Mouse (Mus musculus): ENCODE measurements at regions not wholly inside any gene's neighbourhood (a gene's known extent, or its start where the extent isn't known, plus 50 kb on each side); places are given as distances from the start of the nearest gene placed in this dataset.

DNA sequence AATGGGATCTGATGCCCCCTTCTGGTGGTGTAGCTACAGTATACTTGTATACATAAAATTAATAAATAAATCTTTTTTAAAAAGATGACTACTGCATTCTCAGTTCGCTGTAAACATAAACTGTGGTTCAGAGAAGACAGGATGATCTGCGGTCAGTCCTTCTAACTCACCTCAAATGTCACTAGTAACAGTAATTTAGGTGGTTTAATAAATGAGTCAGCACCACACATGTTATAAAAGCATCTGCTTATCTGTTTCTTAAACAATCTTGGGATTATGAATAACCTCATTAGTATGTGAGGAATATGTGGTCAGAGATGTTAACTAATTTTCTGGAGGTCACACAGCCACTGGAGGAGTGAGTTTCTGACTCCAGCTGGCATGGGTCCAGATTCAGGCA is 385.2 kb upstream of the Nrp1 start:
- WGBS = 93% methylated on average over 2 of the region's 2 CpGs
- no peak overlapping the region for H3K4me2 ChIP-seq
- no peak for ATAC-seq (ENCODE audit: low read depth)
- H3K9ac ChIP-seq = no peak overlapping the region
- no peaks in the 10 kb centered on the region for H3K36me3 ChIP-seq
- H3K27ac ChIP-seq (replicated peaks) = no peak overlapping the region
- no peak overlapping the region for H3K4me3 ChIP-seq
- H3K9me3 ChIP-seq = no peaks in the 10 kb centered on the region
- H3K27me3 ChIP-seq = no peaks in the 10 kb centered on the region
- H3K4me1 ChIP-seq (replicated peaks) = no peaks in the 10 kb centered on the region

GRCm38 (mm10) chr8:127977746-127978145 is 380.7 kb upstream of the Nrp1 start:
- no peaks in the 10 kb centered on the region for H3K27me3 ChIP-seq
- no peak overlapping the region for H3K9ac ChIP-seq
- no peak for ATAC-seq (ENCODE audit: low read depth)
- H3K36me3 ChIP-seq = no peaks in the 10 kb centered on the region
- H3K4me3 ChIP-seq = no peak overlapping the region
- no peak overlapping the region for H3K27ac ChIP-seq (replicated peaks)
- H3K4me1 ChIP-seq (replicated peaks) = no peaks in the 10 kb centered on the region
- H3K9me3 ChIP-seq = no peaks in the 10 kb centered on the region
- 61% methylated on average over 2 of the region's 2 CpGs for WGBS
- H3K4me2 ChIP-seq = no peak overlapping the region

DNA sequence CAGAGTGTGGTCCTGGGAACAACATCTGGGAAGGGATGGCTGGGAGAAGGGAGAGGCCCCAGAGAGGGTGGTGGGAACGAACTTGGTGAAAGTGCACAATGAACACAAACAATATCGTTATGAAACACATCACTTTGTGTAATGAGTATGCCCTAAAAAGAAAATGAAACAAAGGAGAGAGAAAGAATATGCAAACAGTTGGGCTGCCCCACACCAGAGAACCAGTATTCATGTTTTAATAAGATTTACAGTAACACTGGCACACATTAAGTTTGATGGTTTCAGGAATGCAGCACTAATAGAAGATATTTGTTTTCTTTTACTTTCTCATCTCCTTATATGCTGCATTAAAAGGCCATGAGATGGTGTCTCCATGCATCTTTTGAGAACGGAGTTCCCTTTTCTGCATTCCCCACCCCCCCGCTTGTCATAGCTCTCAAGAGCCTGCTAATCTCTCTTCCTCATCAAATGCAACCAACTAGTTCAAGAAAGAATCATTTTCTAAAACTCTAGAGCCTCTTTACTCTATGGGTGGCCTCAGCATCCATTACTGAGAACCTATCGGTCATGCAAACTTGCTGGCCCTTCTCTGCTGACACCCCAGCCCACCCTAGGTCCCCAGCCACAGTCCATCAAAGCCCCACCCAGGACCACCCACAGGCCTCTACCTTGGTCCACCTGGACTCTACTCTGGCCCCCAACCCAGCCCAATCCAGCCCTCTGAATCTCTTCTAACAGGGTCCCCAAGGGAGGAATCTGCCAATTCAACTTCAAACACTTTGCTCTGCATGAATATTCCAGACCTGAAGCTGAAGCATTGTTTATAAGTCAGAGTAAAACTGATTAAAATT is 379.0 kb upstream of the Nrp1 start:
- Histone ChIP-seq H3K9me3 (no peaks in the 10 kb centered on the region), H3K4me2 (no peak overlapping the region), H3K9ac (no peak overlapping the region), H3K4me1 (replicated peaks) (no peaks in the 10 kb centered on the region), H3K27ac (replicated peaks) (no peak overlapping the region), H3K36me3 (no peaks in the 10 kb centered on the region), H3K27me3 (no peaks in the 10 kb centered on the region), H3K4me3 (no peak overlapping the region)
- no peak for ATAC-seq (ENCODE audit: low read depth)
- WGBS = 83% methylated on average over 5 of the region's 5 CpGs

- no peak overlapping the region for H3K27ac ChIP-seq (replicated peaks)
- no peaks in the 10 kb centered on the region for H3K36me3 ChIP-seq
- no peak overlapping the region for H3K9ac ChIP-seq
- H3K9me3 ChIP-seq = no peaks in the 10 kb centered on the region
- H3K4me3 ChIP-seq = no peak overlapping the region
- H3K4me2 ChIP-seq = no peak overlapping the region
- no peaks in the 10 kb centered on the region for H3K27me3 ChIP-seq
- whole genome bisulfite sequencing = 81% methylated on average over 5 of the region's 5 CpGs
- no peak for ATAC-seq (ENCODE audit: low read depth)
- H3K4me1 ChIP-seq (replicated peaks) = peaks cover 4% of the 10 kb centered on the region; the same call in 1 of the 2 replicates
Observed at GRCm38 (mm10) chr8:127982165-127982564, 376.2 kb upstream of the Nrp1 start.

DNA sequence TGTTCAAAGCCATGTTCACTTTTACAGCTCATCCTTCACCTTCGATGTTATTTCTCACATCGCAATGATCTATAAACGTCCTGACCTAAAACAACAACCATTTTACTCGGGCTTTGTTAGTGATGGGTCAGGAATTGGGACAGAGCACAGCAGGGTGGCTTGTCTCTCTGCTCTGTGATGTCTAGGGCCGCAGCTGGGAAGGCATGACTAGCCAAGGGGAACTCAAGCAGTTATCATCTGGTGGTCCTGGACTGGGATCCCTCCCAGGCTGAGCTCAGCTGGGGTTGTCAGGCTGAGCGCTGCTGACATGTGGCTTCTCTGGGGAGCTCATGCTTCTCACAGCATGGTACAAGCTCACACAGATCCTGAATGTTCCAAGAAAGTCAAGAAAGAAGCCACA is 372.8 kb upstream of the Nrp1 start:
- ATAC-seq (ENCODE audit: low read depth) = no peak
- Histone ChIP-seq H3K27ac (replicated peaks) (no peak overlapping the region), H3K4me2 (no peak overlapping the region), H3K36me3 (no peaks in the 10 kb centered on the region), H3K27me3 (no peaks in the 10 kb centered on the region), H3K4me3 (no peak overlapping the region), H3K9ac (no peak overlapping the region), H3K4me1 (replicated peaks) (peaks cover 10% of the 10 kb centered on the region; the same call in 1 of the 2 replicates), H3K9me3 (no peaks in the 10 kb centered on the region)
- 55% methylated on average over 6 of the region's 6 CpGs for WGBS

GRCm38 (mm10) chr8:127988887-127989286 is 369.5 kb upstream of the Nrp1 start:
- Histone ChIP-seq H3K36me3 (no peaks in the 10 kb centered on the region), H3K27me3 (no peaks in the 10 kb centered on the region), H3K4me3 (no peak overlapping the region), H3K9me3 (no peaks in the 10 kb centered on the region), H3K27ac (replicated peaks) (no peak overlapping the region), H3K4me1 (replicated peaks) (peaks cover 17% of the 10 kb centered on the region; the same call in 1 of the 2 replicates), H3K4me2 (no peak overlapping the region), H3K9ac (no peak overlapping the region)
- WGBS = 72% methylated on average over 1 of the region's 1 CpGs
- ATAC-seq (ENCODE audit: low read depth) = no peak

DNA sequence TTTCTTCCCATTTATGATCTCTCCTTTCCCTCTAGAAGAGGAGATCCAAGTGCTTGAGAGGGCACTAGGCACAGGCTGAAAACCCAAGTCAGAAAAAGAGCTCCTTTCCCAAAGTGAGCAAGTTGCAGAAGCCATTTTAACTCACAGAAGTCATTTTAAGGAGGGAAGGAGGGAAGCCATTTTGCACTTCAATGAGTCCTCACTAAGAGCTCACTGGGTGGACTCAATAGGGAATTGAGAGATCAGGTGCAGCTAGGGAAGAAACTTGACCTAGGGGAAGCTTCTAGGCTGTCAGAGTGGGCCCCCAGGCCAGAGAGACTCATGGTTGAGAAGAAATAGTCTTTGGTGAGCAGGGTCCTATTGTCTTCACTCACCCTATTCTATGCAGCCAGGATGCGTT is 363.5 kb upstream of the Nrp1 start:
- no peak for ATAC-seq (ENCODE audit: low read depth)
- H3K4me2 ChIP-seq = no peak overlapping the region
- no peaks in the 10 kb centered on the region for H3K9me3 ChIP-seq
- H3K4me3 ChIP-seq = no peak overlapping the region
- no peaks in the 10 kb centered on the region for H3K27me3 ChIP-seq
- H3K9ac ChIP-seq = no peak overlapping the region
- H3K4me1 ChIP-seq (replicated peaks) = 0 out of 2 replicates have a peak, but pooled peaks cover 8% of the 10 kb centered on the region
- no peaks in the 10 kb centered on the region for H3K36me3 ChIP-seq
- WGBS = 59% methylated on average over 1 of the region's 1 CpGs
- no peak overlapping the region for H3K27ac ChIP-seq (replicated peaks)

GRCm38 (mm10) chr8:127995490-127995889 is 362.9 kb upstream of the Nrp1 start:
- Histone ChIP-seq H3K27me3 (no peaks in the 10 kb centered on the region), H3K27ac (replicated peaks) (no peak overlapping the region), H3K36me3 (no peaks in the 10 kb centered on the region), H3K4me2 (no peak overlapping the region), H3K4me3 (no peak overlapping the region), H3K9ac (no peak overlapping the region), H3K4me1 (replicated peaks) (0 out of 2 replicates have a peak, but pooled peaks cover 8% of the 10 kb centered on the region), H3K9me3 (no peaks in the 10 kb centered on the region)
- no peak for ATAC-seq (ENCODE audit: low read depth)
- 72% methylated on average over 1 of the region's 1 CpGs for WGBS

- no peaks in the 10 kb centered on the region for H3K36me3 ChIP-seq
- no peaks in the 10 kb centered on the region for H3K9me3 ChIP-seq
- no peak overlapping the region for H3K27ac ChIP-seq (replicated peaks)
- peaks cover 11% of the 10 kb centered on the region for H3K4me1 ChIP-seq (replicated peaks)
- H3K27me3 ChIP-seq = no peaks in the 10 kb centered on the region
- H3K4me2 ChIP-seq = no peak overlapping the region
- no peak for ATAC-seq (ENCODE audit: low read depth)
- 64% methylated on average over 2 of the region's 2 CpGs for WGBS
- H3K9ac ChIP-seq = no peak overlapping the region
- no peak overlapping the region for H3K4me3 ChIP-seq
Observed at GRCm38 (mm10) chr8:128002386-128002785, 356.0 kb upstream of the Nrp1 start.

- Histone ChIP-seq H3K4me3 (no peak overlapping the region), H3K4me1 (replicated peaks) (peaks cover 11% of the 10 kb centered on the region), H3K36me3 (no peaks in the 10 kb centered on the region), H3K27me3 (no peaks in the 10 kb centered on the region), H3K27ac (replicated peaks) (no peak overlapping the region), H3K9ac (no peak overlapping the region), H3K4me2 (no peak overlapping the region), H3K9me3 (no peaks in the 10 kb centered on the region)
- no peak for ATAC-seq (ENCODE audit: low read depth)
- WGBS = 100% methylated on average over 1 of the region's 1 CpGs
Observed at GRCm38 (mm10) chr8:128002806-128003205, 355.6 kb upstream of the Nrp1 start.

GRCm38 (mm10) chr8:128003385-128003784 is 355.0 kb upstream of the Nrp1 start:
- ATAC-seq (ENCODE audit: low read depth) = no peak
- Histone ChIP-seq H3K27me3 (no peaks in the 10 kb centered on the region), H3K4me1 (replicated peaks) (peaks cover 11% of the 10 kb centered on the region), H3K27ac (replicated peaks) (no peak overlapping the region), H3K36me3 (no peaks in the 10 kb centered on the region), H3K4me2 (no peak overlapping the region), H3K9ac (no peak overlapping the region), H3K9me3 (no peaks in the 10 kb centered on the region), H3K4me3 (no peak overlapping the region)
- 14% methylated on average over 1 of the region's 1 CpGs for WGBS

DNA sequence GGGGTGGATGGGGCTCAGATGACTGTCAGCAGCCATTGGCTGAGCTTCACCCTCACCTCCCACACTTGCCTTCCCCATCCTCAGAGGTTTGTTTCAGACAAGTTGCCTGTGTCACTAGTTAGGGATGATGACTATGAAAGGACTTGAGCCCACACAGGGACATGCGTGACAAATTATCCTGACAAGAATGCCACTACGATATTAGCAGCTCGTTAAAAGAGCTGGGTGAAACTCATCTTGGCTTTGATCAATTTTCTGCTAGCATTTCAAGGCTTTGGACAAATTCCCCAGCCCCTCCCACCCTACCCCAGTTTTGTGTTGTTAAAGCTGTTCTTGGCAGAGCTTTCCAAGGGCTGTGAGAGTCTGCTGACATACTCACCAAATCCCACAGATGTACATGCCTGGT is 354.5 kb upstream of the Nrp1 start:
- Histone ChIP-seq H3K27me3 (no peaks in the 10 kb centered on the region), H3K36me3 (no peaks in the 10 kb centered on the region), H3K4me3 (no peak overlapping the region), H3K9me3 (no peaks in the 10 kb centered on the region), H3K27ac (replicated peaks) (no peak overlapping the region), H3K9ac (no peak overlapping the region), H3K4me2 (no peak overlapping the region), H3K4me1 (replicated peaks) (peaks cover 11% of the 10 kb centered on the region)
- 51% methylated on average over 3 of the region's 3 CpGs for WGBS
- no peak for ATAC-seq (ENCODE audit: low read depth)

All from neural tube, embryonic 13.5 days (tissue).